Mouse (Mus musculus): ENCODE results near the gene Iqgap1. TPM values are rescaled to one million over a fixed set of nuclear protein-coding genes. Genes with fewer than 3 reads are reported as not detected.

Gene Iqgap1
- polyA plus RNA-seq, 1 experiment, result 27.9 TPM

GRCm38 (mm10) chr7:80745250-80745649, 80.5 kb downstream of the Iqgap1 start:
- H3K4me1 ChIP-seq (ENCODE audit: control insufficient read depth, insufficient read depth, insufficient read length, low read length), result no peaks in the 10 kb centered on the region
- no peak overlapping the region for H3K4me3 ChIP-seq (ENCODE audit: insufficient read depth, low read depth, low read length)
- H3K27ac ChIP-seq (replicated peaks; ENCODE audit: low read depth, low read length), result no peak overlapping the region

GRCm38 (mm10) chr7:80743920-80744630, 81.7 kb downstream of the Iqgap1 start:
- H3K4me3 ChIP-seq (ENCODE audit: insufficient read depth, low read depth, low read length), result no peak overlapping the region
- H3K4me1 ChIP-seq (ENCODE audit: control insufficient read depth, insufficient read depth, insufficient read length, low read length), result no peaks in the 10 kb centered on the region
- H3K27ac ChIP-seq (replicated peaks; ENCODE audit: low read depth, low read length), result no peak overlapping the region

GRCm38 (mm10) chr7:80742671-80743070, 83.1 kb downstream of the Iqgap1 start:
- Histone ChIP-seq H3K4me1 (ENCODE audit: control insufficient read depth, insufficient read depth, insufficient read length, low read length) (no peaks in the 10 kb centered on the region), H3K4me3 (ENCODE audit: insufficient read depth, low read depth, low read length) (no peak overlapping the region), H3K27ac (replicated peaks; ENCODE audit: low read depth, low read length) (no peak overlapping the region)

- Histone ChIP-seq H3K27ac (replicated peaks; ENCODE audit: low read depth, low read length) (no peak overlapping the region), H3K4me3 (ENCODE audit: insufficient read depth, low read depth, low read length) (no peak overlapping the region), H3K4me1 (ENCODE audit: control insufficient read depth, insufficient read depth, insufficient read length, low read length) (no peaks in the 10 kb centered on the region)
Measured at GRCm38 (mm10) chr7:80740954-80741353, 84.8 kb downstream of the Iqgap1 start.

- H3K4me3 ChIP-seq (ENCODE audit: insufficient read depth, low read depth, low read length), result no peak overlapping the region
- no peaks in the 10 kb centered on the region for H3K4me1 ChIP-seq (ENCODE audit: control insufficient read depth, insufficient read depth, insufficient read length, low read length)
- H3K27ac ChIP-seq (replicated peaks; ENCODE audit: low read depth, low read length), result no peak overlapping the region
Measured at GRCm38 (mm10) chr7:80736199-80736598, 89.6 kb downstream of the Iqgap1 start.

- Histone ChIP-seq H3K27ac (replicated peaks; ENCODE audit: low read depth, low read length) (no peak overlapping the region), H3K4me1 (ENCODE audit: control insufficient read depth, insufficient read depth, insufficient read length, low read length) (no peaks in the 10 kb centered on the region), H3K4me3 (ENCODE audit: insufficient read depth, low read depth, low read length) (no peak overlapping the region)
Measured at GRCm38 (mm10) chr7:80732986-80733385, 92.8 kb downstream of the Iqgap1 start.

GRCm38 (mm10) chr7:80729662-80730061, 96.1 kb downstream of the Iqgap1 start:
- H3K4me3 ChIP-seq (ENCODE audit: insufficient read depth, low read depth, low read length), result no peak overlapping the region
- no peak overlapping the region for H3K27ac ChIP-seq (replicated peaks; ENCODE audit: low read depth, low read length)
- no peaks in the 10 kb centered on the region for H3K4me1 ChIP-seq (ENCODE audit: control insufficient read depth, insufficient read depth, insufficient read length, low read length)

- Histone ChIP-seq H3K4me3 (ENCODE audit: insufficient read depth, low read depth, low read length) (no peak overlapping the region), H3K27ac (replicated peaks; ENCODE audit: low read depth, low read length) (no peak overlapping the region)
Measured at GRCm38 (mm10) chr7:80721041-80721440, 104.7 kb downstream of the Iqgap1 start.

GRCm38 (mm10) chr7:80719582-80719981, 106.2 kb downstream of the Iqgap1 start:
- no peak overlapping the region for H3K4me3 ChIP-seq (ENCODE audit: insufficient read depth, low read depth, low read length)
- no peaks in the 10 kb centered on the region for H3K4me1 ChIP-seq (ENCODE audit: control insufficient read depth, insufficient read depth, insufficient read length, low read length)
- no peak overlapping the region for H3K27ac ChIP-seq (replicated peaks; ENCODE audit: low read depth, low read length)

More at GRCm38 (mm10) chr7:80721041-80721440, 104.7 kb downstream of the Iqgap1 start:
- H3K4me1 ChIP-seq (ENCODE audit: control insufficient read depth, insufficient read depth, insufficient read length, low read length), result no peaks in the 10 kb centered on the region

- Histone ChIP-seq H3K27ac (replicated peaks; ENCODE audit: low read depth, low read length) (no peak overlapping the region), H3K4me3 (ENCODE audit: insufficient read depth, low read depth, low read length) (no peak overlapping the region), H3K4me1 (ENCODE audit: control insufficient read depth, insufficient read depth, insufficient read length, low read length) (no peaks in the 10 kb centered on the region)
Measured at GRCm38 (mm10) chr7:80719038-80719437, 106.7 kb downstream of the Iqgap1 start.

- no peak overlapping the region for H3K27ac ChIP-seq (replicated peaks; ENCODE audit: low read depth, low read length)
- H3K4me3 ChIP-seq (ENCODE audit: insufficient read depth, low read depth, low read length), result no peak overlapping the region
- no peaks in the 10 kb centered on the region for H3K4me1 ChIP-seq (ENCODE audit: control insufficient read depth, insufficient read depth, insufficient read length, low read length)
Measured at GRCm38 (mm10) chr7:80718471-80718870, 107.3 kb downstream of the Iqgap1 start.

- Histone ChIP-seq H3K27ac (replicated peaks; ENCODE audit: low read depth, low read length) (no peak overlapping the region), H3K4me1 (ENCODE audit: control insufficient read depth, insufficient read depth, insufficient read length, low read length) (no peaks in the 10 kb centered on the region), H3K4me3 (ENCODE audit: insufficient read depth, low read depth, low read length) (no peak overlapping the region)
Measured at GRCm38 (mm10) chr7:80716758-80717157, 109.0 kb downstream of the Iqgap1 start.

- Histone ChIP-seq H3K4me3 (ENCODE audit: insufficient read depth, low read depth, low read length) (no peak overlapping the region), H3K4me1 (ENCODE audit: control insufficient read depth, insufficient read depth, insufficient read length, low read length) (no peaks in the 10 kb centered on the region), H3K27ac (replicated peaks; ENCODE audit: low read depth, low read length) (no peak overlapping the region)
Measured at GRCm38 (mm10) chr7:80715306-80715705, 110.5 kb downstream of the Iqgap1 start.

GRCm38 (mm10) chr7:80711496-80711895, 114.3 kb downstream of the Iqgap1 start:
- Histone ChIP-seq H3K27ac (replicated peaks; ENCODE audit: low read depth, low read length) (no peak overlapping the region), H3K4me1 (ENCODE audit: control insufficient read depth, insufficient read depth, insufficient read length, low read length) (no peaks in the 10 kb centered on the region), H3K4me3 (ENCODE audit: insufficient read depth, low read depth, low read length) (no peak overlapping the region)

- Histone ChIP-seq H3K27ac (replicated peaks; ENCODE audit: low read depth, low read length) (no peak overlapping the region), H3K4me1 (ENCODE audit: control insufficient read depth, insufficient read depth, insufficient read length, low read length) (no peaks in the 10 kb centered on the region), H3K4me3 (ENCODE audit: insufficient read depth, low read depth, low read length) (no peak overlapping the region)
Measured at GRCm38 (mm10) chr7:80710333-80710732, 115.4 kb downstream of the Iqgap1 start.

GRCm38 (mm10) chr7:80704066-80704465, 121.7 kb downstream of the Iqgap1 start:
- H3K4me3 ChIP-seq (ENCODE audit: insufficient read depth, low read depth, low read length), result no peak overlapping the region

More at GRCm38 (mm10) chr7:80704066-80704465, 121.7 kb downstream of the Iqgap1 start:
- H3K4me1 ChIP-seq (ENCODE audit: control insufficient read depth, insufficient read depth, insufficient read length, low read length), result no peaks in the 10 kb centered on the region
- no peak overlapping the region for H3K27ac ChIP-seq (replicated peaks; ENCODE audit: low read depth, low read length)
